Mouse (Mus musculus) forebrain, embryonic 13.5 days (tissue): Measurements from ENCODE around the gene Tenm2. TPM values are rescaled to one million over a fixed set of nuclear protein-coding genes. Genes with fewer than 3 reads are reported as not detected.
A peak's percentile ranks its signal among the peaks of the same experiment; 100 is the strongest.

Source experiments
- ATAC-seq: fragments of 200-750 bp; cut with Nextera tagmentation; 2 replicates; pipeline ENCODE4 v1.8.0; 2017
- H3K27ac ChIP-seq: fragments of 300-500 bp; sonication (generic); 2 replicates; pipeline ENCODE4 v1.5.1; 2015; ENCODE audit warnings: inconsistent platforms, mild to moderate bottlenecking, moderate library complexity
- H3K27me3 ChIP-seq: fragments of 300-500 bp; sonication (generic); 2 replicates; pipeline ENCODE4 v1.6.1; 2015; ENCODE audit warnings: mild to moderate bottlenecking, inconsistent platforms
- H3K36me3 ChIP-seq: fragments of 300-500 bp; sonication (generic); 2 replicates; pipeline ENCODE4 v1.6.1; 2015; ENCODE audit warnings: mild to moderate bottlenecking, inconsistent platforms; ENCODE audit not compliant: poor library complexity, severe bottlenecking
- H3K4me1 ChIP-seq: fragments of 300-500 bp; sonication (generic); 2 replicates; pipeline ENCODE4 v1.6.1; 2015; ENCODE audit warnings: inconsistent platforms
- H3K4me2 ChIP-seq: fragments of 300-500 bp; sonication (generic); 2 replicates; pipeline ENCODE4 v1.6.1; 2015; ENCODE audit warnings: inconsistent platforms, mild to moderate bottlenecking, moderate library complexity
- H3K4me3 ChIP-seq: fragments of 300-500 bp; sonication (generic); 2 replicates; pipeline ENCODE4 v1.5.1; 2015; ENCODE audit warnings: mild to moderate bottlenecking, inconsistent platforms
- H3K9ac ChIP-seq: fragments of 300-500 bp; sonication (generic); 2 replicates; pipeline ENCODE4 v1.6.1; 2015; ENCODE audit warnings: mild to moderate bottlenecking, inconsistent platforms
- H3K9me3 ChIP-seq: fragments of 300-500 bp; sonication (generic); replicated peaks from 2 replicates; pipeline ENCODE4 v1.6.1; 2016; ENCODE audit warnings: inconsistent platforms
- WGBS: fragments of 180-500 bp; shearing (Covaris S2); methylation state at CpG from one replicate; pipeline ENCODE4 v1.1.7; 2015; 5-methylcytosine and 5-hydroxymethylcytosine counted together
- polyA plus RNA-seq: library from polyadenylated mRNA; unstranded; fragments of >200 nt; fragmentation: Nextera tagmentation; extraction: Ambion mirVana; gene quantifications from 2 replicates; pipeline ENCODE4 v1.2.1, GENCODE M21; 2015

Tenm2 gene
- polyA plus RNA-seq, 1 experiment from 2014 or later: 18.2 TPM

DNA sequence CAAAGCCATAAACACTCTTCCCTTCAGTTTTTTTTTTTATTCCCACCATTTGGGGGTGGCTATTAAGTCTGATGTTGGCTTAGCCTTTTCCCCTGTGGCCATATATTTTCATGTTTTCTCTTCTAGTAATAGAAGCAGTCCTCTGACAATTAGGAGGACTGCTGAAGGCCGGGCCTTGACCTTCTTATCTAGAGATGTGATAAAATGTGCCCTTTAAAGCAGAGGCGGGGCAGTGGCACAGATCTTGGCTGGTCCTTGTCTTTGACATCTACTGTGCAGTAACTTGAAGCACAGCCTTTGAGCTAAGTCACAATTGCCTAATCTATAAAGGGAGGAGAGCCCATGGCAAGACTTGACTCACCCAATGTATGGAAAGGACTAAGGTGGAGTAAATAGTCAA lies 789.4 kb downstream of the Tenm2 start:
- H3K4me3 ChIP-seq: no peak overlapping the region
- no peaks in the 10 kb centered on the region for H3K9me3 ChIP-seq
- H3K4me2 ChIP-seq: no peak overlapping the region
- H3K27ac ChIP-seq: no peak overlapping the region
- 89% methylated on average over 2 of the region's 2 CpGs for WGBS
- no peak for ATAC-seq
- no peaks in the 10 kb centered on the region for H3K36me3 ChIP-seq
- H3K9ac ChIP-seq: no peak overlapping the region
- no peaks in the 10 kb centered on the region for H3K27me3 ChIP-seq
- H3K4me1 ChIP-seq: peaks cover 9% of the 10 kb centered on the region

DNA sequence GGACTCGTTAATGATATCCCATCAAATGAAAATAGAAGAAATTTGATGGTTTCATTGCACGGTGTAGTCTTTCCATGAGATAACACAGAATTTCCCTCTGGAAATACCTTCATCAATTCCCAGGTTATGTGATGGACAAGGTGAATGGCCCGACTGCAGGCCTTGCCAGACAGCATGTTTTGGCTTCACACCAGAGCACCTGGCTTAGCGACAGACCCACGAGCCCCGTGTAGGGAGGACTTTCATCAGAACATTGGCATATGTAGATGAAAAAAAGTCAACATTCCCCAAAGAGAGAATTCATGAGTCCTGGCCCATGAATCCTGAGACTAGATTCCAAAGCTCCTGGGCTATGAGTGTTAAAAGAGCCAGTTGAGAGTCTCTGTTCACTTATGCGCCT lies 791.9 kb downstream of the Tenm2 start:
- Histone ChIP-seq H3K4me2 (no peak overlapping the region), H3K9me3 (no peaks in the 10 kb centered on the region), H3K27ac (no peak overlapping the region), H3K27me3 (no peaks in the 10 kb centered on the region), H3K9ac (no peak overlapping the region), H3K36me3 (no peaks in the 10 kb centered on the region), H3K4me1 (peaks cover 13% of the 10 kb centered on the region), H3K4me3 (no peak overlapping the region)
- ATAC-seq: no peak
- WGBS: 99% methylated on average over 7 of the region's 7 CpGs

DNA sequence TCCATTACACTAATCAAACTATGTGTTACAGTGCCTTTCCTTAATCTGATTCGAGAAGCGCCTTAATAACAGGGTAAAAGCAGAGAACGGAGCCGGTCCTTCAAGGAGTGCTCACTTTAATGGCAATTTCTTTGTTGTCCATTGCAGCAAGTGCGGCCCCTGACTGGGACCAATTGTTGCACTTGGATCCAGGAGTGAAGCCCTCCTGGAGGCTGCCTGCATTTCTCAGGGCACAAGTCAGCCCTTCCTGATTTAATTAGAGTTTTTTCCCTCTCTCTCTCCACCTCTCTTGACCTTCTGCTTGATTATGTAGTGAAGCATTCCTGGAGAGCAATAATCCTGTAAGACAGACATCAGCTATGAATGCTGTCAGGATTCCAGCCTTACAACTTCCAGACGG lies 794.0 kb downstream of the Tenm2 start:
- Histone ChIP-seq H3K27me3 (no peaks in the 10 kb centered on the region), H3K4me1 (peaks cover 13% of the 10 kb centered on the region), H3K36me3 (no peaks in the 10 kb centered on the region), H3K4me3 (no peak overlapping the region), H3K27ac (no peak overlapping the region), H3K4me2 (no peak overlapping the region), H3K9ac (no peak overlapping the region), H3K9me3 (no peaks in the 10 kb centered on the region)
- ATAC-seq: 0 out of 2 replicates have a peak, but pooled peaks have one; percentile 8
- 4% methylated on average over 6 of the region's 6 CpGs for WGBS

DNA sequence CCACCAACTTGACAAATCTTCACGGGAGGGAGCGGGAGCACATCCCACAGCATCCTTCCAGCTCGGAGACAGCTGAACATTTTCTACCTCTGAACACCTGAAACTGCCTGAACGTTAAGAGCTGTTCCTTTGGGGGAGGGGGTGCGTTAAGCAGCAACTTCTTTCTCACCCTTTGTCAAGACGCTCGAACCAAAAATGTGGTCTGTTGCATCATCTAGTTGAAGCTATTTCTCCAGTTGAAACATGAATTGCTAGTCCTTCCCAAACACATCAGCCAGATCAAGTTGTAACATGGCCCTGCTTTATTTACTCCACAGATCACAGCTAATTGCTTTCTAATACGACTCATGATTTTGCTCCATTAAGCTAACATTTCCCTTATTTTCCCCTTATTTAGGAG lies 799.5 kb downstream of the Tenm2 start:
- H3K36me3 ChIP-seq: no peaks in the 10 kb centered on the region
- no peak for ATAC-seq
- H3K27me3 ChIP-seq: no peaks in the 10 kb centered on the region
- peaks cover 20% of the 10 kb centered on the region for H3K4me1 ChIP-seq
- H3K4me3 ChIP-seq: no peak overlapping the region
- WGBS: 54% methylated on average over 8 of the region's 8 CpGs
- no peak overlapping the region for H3K4me2 ChIP-seq
- no peak overlapping the region for H3K9ac ChIP-seq
- no peaks in the 10 kb centered on the region for H3K9me3 ChIP-seq
- no peak overlapping the region for H3K27ac ChIP-seq

DNA sequence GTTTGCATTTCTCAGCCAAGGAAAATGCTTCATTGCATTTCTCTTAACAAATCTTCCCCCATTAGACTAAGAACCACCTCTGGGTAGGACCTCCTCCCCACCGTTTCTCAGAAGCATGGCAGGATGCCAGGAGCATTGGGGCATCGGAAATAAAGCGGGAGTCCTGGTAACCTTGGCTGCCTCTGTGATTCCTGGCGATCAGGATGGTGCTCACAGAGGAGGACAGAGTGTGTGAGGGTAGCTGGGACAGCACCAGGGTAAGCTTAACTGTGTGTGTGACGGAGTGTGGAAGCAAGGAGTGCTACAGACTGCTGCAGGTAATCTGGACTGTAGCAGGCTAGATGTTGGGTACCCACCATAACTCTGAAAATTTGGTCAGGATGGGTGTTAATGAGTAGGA lies 806.8 kb downstream of the Tenm2 start:
- 51% methylated on average over 5 of the region's 5 CpGs for WGBS
- no peak overlapping the region for H3K27ac ChIP-seq
- H3K36me3 ChIP-seq: no peaks in the 10 kb centered on the region
- no peak overlapping the region for H3K4me3 ChIP-seq
- no peaks in the 10 kb centered on the region for H3K9me3 ChIP-seq
- H3K27me3 ChIP-seq: no peaks in the 10 kb centered on the region
- ATAC-seq: no peak
- H3K9ac ChIP-seq: no peak overlapping the region
- H3K4me2 ChIP-seq: no peak overlapping the region
- H3K4me1 ChIP-seq: peaks cover 25% of the 10 kb centered on the region

DNA sequence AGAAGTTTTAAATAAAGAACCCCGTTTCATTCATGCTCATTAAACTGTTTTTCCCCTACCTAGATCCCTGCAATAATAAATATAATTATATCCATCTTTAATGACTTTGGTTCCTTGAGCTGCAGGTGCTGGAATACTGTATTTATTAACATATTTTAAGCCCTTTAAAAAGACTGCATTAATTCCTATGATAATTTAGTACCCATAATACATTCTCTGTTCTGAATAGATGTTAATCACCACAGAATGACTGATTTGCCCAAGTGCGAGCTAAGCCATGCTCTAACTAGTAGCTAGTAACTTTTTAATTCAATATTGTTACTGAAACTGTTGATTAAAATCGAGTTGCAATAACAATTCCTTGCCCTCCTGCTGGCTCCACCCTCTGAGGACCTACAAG lies 810.8 kb downstream of the Tenm2 start:
- Histone ChIP-seq H3K27me3 (no peaks in the 10 kb centered on the region), H3K4me2 (no peak overlapping the region), H3K4me1 (peaks cover 13% of the 10 kb centered on the region), H3K27ac (no peak overlapping the region), H3K9ac (no peak overlapping the region), H3K36me3 (no peaks in the 10 kb centered on the region), H3K4me3 (no peak overlapping the region), H3K9me3 (no peaks in the 10 kb centered on the region)
- no peak for ATAC-seq
- WGBS: 42% methylated on average over 3 of the region's 3 CpGs

DNA sequence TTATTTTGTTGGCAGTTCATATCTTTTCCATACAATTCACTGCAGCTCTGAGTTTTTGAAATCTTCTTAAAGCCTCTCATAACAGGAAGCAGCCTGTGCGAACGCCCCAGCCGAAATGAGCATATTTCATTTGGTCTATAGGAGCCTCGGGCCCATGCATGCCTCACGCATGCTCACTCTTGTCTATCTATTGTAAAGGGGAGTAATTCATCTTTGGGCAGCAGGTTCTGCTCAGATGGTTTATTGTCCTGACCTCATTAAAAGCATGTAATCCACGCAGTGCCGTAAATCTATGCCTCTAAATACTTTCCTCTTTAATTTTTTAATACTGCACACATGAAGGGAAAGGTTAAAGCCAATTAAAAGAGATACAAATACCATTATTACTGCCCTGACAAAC lies 815.7 kb downstream of the Tenm2 start:
- no peak for ATAC-seq
- no peaks in the 10 kb centered on the region for H3K9me3 ChIP-seq
- no peaks in the 10 kb centered on the region for H3K36me3 ChIP-seq
- peaks cover under 1% of the 10 kb centered on the region; the same call in 1 of the 2 replicates for H3K4me1 ChIP-seq
- H3K4me2 ChIP-seq: no peak overlapping the region
- H3K9ac ChIP-seq: no peak overlapping the region
- H3K27ac ChIP-seq: no peak overlapping the region
- no peak overlapping the region for H3K4me3 ChIP-seq
- 60% methylated on average over 7 of the region's 7 CpGs for WGBS
- no peaks in the 10 kb centered on the region for H3K27me3 ChIP-seq

DNA sequence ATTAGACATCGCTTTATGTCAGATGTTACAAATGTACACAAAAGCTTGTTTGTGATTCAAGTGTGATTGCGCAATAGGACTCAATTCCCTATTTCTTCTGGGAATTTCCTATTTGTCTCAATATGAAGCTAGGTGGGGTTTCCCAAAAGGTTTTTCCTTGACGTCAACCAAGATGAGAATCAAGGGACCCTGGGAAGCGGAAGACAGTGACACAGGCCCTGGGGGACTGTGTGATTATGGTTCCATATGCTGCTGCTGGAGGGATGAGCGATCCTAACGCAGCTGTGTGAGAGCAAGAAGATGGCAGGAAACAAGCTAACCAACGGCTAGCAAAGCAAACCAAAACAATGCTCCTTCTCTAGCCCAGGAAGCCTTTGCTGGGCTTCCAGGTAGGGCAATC lies 820.5 kb downstream of the Tenm2 start:
- Histone ChIP-seq H3K27ac (no peak overlapping the region), H3K36me3 (no peaks in the 10 kb centered on the region), H3K4me2 (no peak overlapping the region), H3K4me1 (peaks cover 15% of the 10 kb centered on the region), H3K4me3 (no peak overlapping the region), H3K9me3 (no peaks in the 10 kb centered on the region), H3K27me3 (no peaks in the 10 kb centered on the region), H3K9ac (no peak overlapping the region)
- no peak for ATAC-seq
- 85% methylated on average over 7 of the region's 7 CpGs for WGBS

DNA sequence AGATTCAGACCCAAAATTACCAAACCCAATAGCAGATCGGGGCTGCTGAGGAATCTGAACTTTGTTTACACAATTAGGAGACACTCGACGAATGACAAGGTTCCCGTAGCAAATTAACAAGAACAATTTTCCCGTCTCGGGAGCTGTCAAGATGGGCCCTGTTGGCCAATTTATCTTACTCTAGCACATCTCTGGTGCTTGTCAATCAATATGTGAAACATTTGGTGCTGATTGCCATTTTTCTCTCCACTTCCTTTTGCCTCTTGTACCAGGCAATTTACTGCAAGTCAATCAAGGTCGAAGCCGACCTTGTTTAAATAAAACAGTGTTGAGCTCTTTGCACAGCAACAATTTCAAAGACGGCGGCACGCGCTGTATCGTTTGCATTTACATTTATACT lies 824.9 kb downstream of the Tenm2 start:
- no peak overlapping the region for H3K9ac ChIP-seq
- no peaks in the 10 kb centered on the region for H3K27me3 ChIP-seq
- peak; percentile 33 for ATAC-seq
- no peak overlapping the region for H3K4me3 ChIP-seq
- peaks cover 15% of the 10 kb centered on the region for H3K4me1 ChIP-seq
- no peak overlapping the region for H3K4me2 ChIP-seq
- H3K9me3 ChIP-seq: no peaks in the 10 kb centered on the region
- no peaks in the 10 kb centered on the region for H3K36me3 ChIP-seq
- no peak overlapping the region for H3K27ac ChIP-seq
- whole genome bisulfite sequencing: 57% methylated on average over 13 of the region's 13 CpGs

DNA sequence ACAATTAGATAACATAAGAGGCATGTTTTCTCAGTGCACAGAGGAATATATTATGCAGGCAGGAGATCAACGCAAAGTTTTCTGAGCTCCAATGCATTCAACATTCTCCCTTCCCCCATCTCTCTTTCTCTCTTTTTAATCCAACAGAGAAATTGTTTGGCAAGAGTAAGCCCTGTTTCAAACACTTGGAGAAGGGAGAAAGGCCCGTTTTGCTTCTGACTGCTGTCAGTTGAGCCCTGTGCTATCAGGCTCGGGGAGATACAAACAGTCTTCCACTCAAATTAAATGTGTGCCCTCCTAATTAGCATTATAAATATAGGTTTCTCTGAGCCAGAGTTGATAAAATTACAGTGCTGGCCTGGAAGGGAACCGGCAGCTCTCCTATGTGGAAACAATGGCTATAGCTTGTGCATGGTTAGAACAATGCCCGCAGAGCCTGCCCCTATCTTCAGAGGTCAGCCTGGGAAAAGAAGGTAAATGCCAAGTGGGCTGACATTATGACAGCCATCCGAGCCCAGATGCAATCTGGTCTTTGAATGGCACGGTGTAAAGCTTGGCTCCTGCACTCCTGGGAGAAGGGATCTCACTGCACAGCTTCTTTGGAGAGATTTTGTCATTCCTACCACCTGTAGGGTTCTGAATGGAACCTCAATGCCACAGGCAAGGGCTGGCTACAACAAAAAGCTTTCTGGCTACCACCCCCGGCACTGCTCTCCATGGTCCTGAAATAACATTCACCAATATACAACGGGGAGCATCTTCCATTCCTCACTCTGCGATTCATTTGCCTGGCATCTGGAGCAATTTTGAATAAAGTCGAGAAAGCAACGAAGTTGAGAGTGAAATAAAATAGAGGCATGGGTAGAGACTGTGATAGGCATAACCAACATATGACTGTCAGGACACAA lies 839.7 kb downstream of the Tenm2 start:
- no peaks in the 10 kb centered on the region for H3K9me3 ChIP-seq
- peak; percentile 67 for ATAC-seq
- H3K4me2 ChIP-seq: no peak overlapping the region
- peaks cover 19% of the 10 kb centered on the region for H3K4me1 ChIP-seq
- no peaks in the 10 kb centered on the region for H3K36me3 ChIP-seq
- H3K27me3 ChIP-seq: no peaks in the 10 kb centered on the region
- H3K9ac ChIP-seq: no peak overlapping the region
- H3K4me3 ChIP-seq: no peak overlapping the region
- 28% methylated on average over 12 of the region's 12 CpGs for WGBS
- H3K27ac ChIP-seq: peak overlapping the region; percentile 45; the same call in 1 of the 2 replicates

DNA sequence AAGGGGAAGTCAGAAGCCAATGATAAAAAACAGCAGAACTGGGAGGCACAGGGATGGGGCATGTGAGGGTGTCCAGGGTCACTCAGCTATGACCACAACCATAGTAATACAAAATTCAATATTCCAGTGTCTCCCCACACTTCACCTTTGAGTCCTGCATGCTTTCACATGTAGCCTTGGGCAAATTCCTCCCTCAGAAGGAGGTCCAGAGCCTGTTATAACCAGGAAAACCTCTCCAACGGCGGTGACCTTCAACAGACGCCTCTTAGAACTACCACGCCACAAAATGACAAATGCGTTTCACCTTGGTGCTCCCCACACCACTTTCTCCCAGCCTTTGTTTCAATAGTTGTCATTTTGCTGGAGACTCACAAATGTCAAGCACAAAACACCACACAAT lies 851.1 kb downstream of the Tenm2 start:
- ATAC-seq: no peak
- Histone ChIP-seq H3K27ac (no peak overlapping the region), H3K9ac (no peak overlapping the region), H3K27me3 (no peaks in the 10 kb centered on the region), H3K36me3 (no peaks in the 10 kb centered on the region), H3K4me3 (no peak overlapping the region), H3K9me3 (no peaks in the 10 kb centered on the region), H3K4me2 (no peak overlapping the region), H3K4me1 (no peaks in the 10 kb centered on the region)
- WGBS: 89% methylated on average over 5 of the region's 5 CpGs

DNA sequence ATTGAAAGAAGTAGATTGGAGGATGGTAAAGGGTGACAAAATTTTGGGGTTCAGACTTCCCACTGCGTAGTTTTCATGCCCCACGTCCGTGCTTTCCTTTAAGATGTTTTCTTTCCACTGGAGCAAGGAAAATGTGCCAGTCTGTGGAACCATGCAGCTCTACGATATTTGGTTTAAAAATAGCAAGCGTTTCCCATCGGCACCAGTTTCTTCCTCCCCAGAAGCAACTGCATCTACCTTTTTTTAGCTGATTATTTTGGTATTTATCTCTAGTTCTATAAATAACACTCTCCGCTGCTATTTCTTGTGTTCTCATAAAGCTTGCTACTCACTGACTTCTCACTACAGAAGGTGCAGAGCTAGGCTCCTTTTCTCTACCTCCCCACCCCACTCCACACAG lies 864.0 kb downstream of the Tenm2 start:
- peaks cover 6% of the 10 kb centered on the region; the same call in 1 of the 2 replicates for H3K4me1 ChIP-seq
- H3K9ac ChIP-seq: no peak overlapping the region
- H3K4me3 ChIP-seq: no peak overlapping the region
- ATAC-seq: no peak
- H3K36me3 ChIP-seq: no peaks in the 10 kb centered on the region; the same call in 1 of the 2 replicates
- H3K4me2 ChIP-seq: no peak overlapping the region
- 96% methylated on average over 7 of the region's 7 CpGs for WGBS
- H3K9me3 ChIP-seq: no peaks in the 10 kb centered on the region
- no peaks in the 10 kb centered on the region for H3K27me3 ChIP-seq
- no peak overlapping the region for H3K27ac ChIP-seq

DNA sequence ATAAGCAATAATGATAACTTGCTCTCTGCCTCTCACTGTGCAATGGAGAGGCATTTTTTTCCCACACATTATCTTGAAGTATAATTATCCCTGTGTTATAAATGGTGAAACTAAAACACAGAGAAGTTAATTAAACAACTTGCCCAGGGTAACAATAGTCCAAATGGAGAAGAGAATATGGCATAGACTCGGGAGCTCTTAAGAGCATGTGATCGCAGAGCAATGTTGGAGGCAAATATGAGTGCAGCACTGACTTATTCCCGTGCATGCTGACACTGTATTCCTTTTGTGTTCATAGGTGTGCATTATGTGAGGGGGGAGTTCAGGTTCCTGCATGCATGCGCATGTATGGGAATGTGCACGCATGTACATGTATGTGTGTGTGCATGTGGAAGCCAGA lies 870.7 kb downstream of the Tenm2 start:
- no peak for ATAC-seq
- no peak overlapping the region for H3K4me2 ChIP-seq
- 90% methylated on average over 5 of the region's 5 CpGs for WGBS
- H3K4me1 ChIP-seq: peaks cover 5% of the 10 kb centered on the region; the same call in 1 of the 2 replicates
- no peaks in the 10 kb centered on the region for H3K9me3 ChIP-seq
- H3K9ac ChIP-seq: no peak overlapping the region
- no peak overlapping the region for H3K27ac ChIP-seq
- H3K36me3 ChIP-seq: no peaks in the 10 kb centered on the region
- no peak overlapping the region for H3K4me3 ChIP-seq
- no peaks in the 10 kb centered on the region for H3K27me3 ChIP-seq
